Mouse (Mus musculus) liver, embryonic 14.5 days (tissue): Measurements from ENCODE around the gene Ccdc96.

Experiments used
- CTCF ChIP-seq: IDR thresholded peaks from 2 replicates; pipeline ENCODE4 v1.5.1; 2016; ENCODE audit warnings: antibody characterized with exemption, low read depth, control low read depth
- EP300 ChIP-seq: IDR thresholded peaks from 2 replicates; pipeline ENCODE4 v1.6.1; 2016; ENCODE audit warnings: antibody characterized with exemption, low read depth

GRCm38 (mm10) chr5:36479735-36480134 is 4.7 kb upstream of the Ccdc96 start:
- TF ChIP-seq CTCF (no peak), EP300 (no peak)
